Mouse (Mus musculus): Measurements from ENCODE around the gene Fbxo28. TPM values are rescaled to one million over a fixed set of nuclear protein-coding genes. Genes with fewer than 3 reads are reported as not detected.
"Not testable (repeated sequence)": the region's sequence is repeated elsewhere in the genome, so short reads cannot be mapped to it uniquely, and the experiment has no call there.

Gene Fbxo28
- polyA plus RNA-seq, 1 experiment from 2014 or later: 27.3 TPM

- no peak overlapping the region for H3K4me3 ChIP-seq (ENCODE audit: low read length)
- no peak overlapping the region for H3K4me2 ChIP-seq (replicated peaks; ENCODE audit: low read depth, low read length)
- H3K27me3 ChIP-seq (ENCODE audit: control insufficient read depth, insufficient read depth, low read length): no peaks in the 10 kb centered on the region
- H3K9ac ChIP-seq (ENCODE audit: low read depth, low read length): no peak overlapping the region
- no peaks in the 10 kb centered on the region for H3K36me3 ChIP-seq (ENCODE audit: control insufficient read depth, insufficient read depth, low read length)
- no peaks in the 10 kb centered on the region for H3K4me1 ChIP-seq (ENCODE audit: control insufficient read depth, insufficient read depth, low read length)
- no peak overlapping the region for H3K27ac ChIP-seq (ENCODE audit: low read depth, low read length)
- no peak for ATAC-seq (ENCODE audit: low FRiP score, low TSS enrichment)
- H3K9me3 ChIP-seq (ENCODE audit: control insufficient read depth, low read length): no peaks in the 10 kb centered on the region
- WGBS: 91% methylated on average over 5 of the region's 5 CpGs
These were observed 38.5 kb downstream of the Fbxo28 start for GRCm38 (mm10) chr1:182302916-182303315.

- Histone ChIP-seq H3K27ac (ENCODE audit: low read depth, low read length) (no peak overlapping the region), H3K9me3 (ENCODE audit: control insufficient read depth, low read length) (no peaks in the 10 kb centered on the region), H3K36me3 (ENCODE audit: control insufficient read depth, insufficient read depth, low read length) (no peaks in the 10 kb centered on the region), H3K4me1 (ENCODE audit: control insufficient read depth, insufficient read depth, low read length) (no peaks in the 10 kb centered on the region), H3K27me3 (ENCODE audit: control insufficient read depth, insufficient read depth, low read length) (no peaks in the 10 kb centered on the region), H3K9ac (ENCODE audit: low read depth, low read length) (no peak overlapping the region), H3K4me3 (ENCODE audit: low read length) (no peak overlapping the region), H3K4me2 (replicated peaks; ENCODE audit: low read depth, low read length) (no peak overlapping the region)
- WGBS: 77% methylated on average over 6 of the region's 6 CpGs
- ATAC-seq (ENCODE audit: low FRiP score, low TSS enrichment): no peak
These were observed 39.1 kb downstream of the Fbxo28 start for GRCm38 (mm10) chr1:182302176-182302870.

- H3K4me1 ChIP-seq (ENCODE audit: control insufficient read depth, insufficient read depth, low read length): no peaks in the 10 kb centered on the region
- no peak overlapping the region for H3K9ac ChIP-seq (ENCODE audit: low read depth, low read length)
- no peak overlapping the region for H3K27ac ChIP-seq (ENCODE audit: low read depth, low read length)
- H3K4me2 ChIP-seq (replicated peaks; ENCODE audit: low read depth, low read length): no peak overlapping the region
- no peaks in the 10 kb centered on the region for H3K27me3 ChIP-seq (ENCODE audit: control insufficient read depth, insufficient read depth, low read length)
- no peaks in the 10 kb centered on the region for H3K36me3 ChIP-seq (ENCODE audit: control insufficient read depth, insufficient read depth, low read length)
- WGBS: 95% methylated on average over 5 of the region's 5 CpGs
- ATAC-seq (ENCODE audit: low FRiP score, low TSS enrichment): no peak
- H3K4me3 ChIP-seq (ENCODE audit: low read length): no peak overlapping the region
- H3K9me3 ChIP-seq (ENCODE audit: control insufficient read depth, low read length): no peaks in the 10 kb centered on the region; the same call in 1 of the 2 replicates
These were observed 43.6 kb downstream of the Fbxo28 start for GRCm38 (mm10) chr1:182297821-182298220.

GRCm38 (mm10) chr1:182297246-182297645, 44.2 kb downstream of the Fbxo28 start:
- no peaks in the 10 kb centered on the region; the same call in 1 of the 2 replicates for H3K9me3 ChIP-seq (ENCODE audit: control insufficient read depth, low read length)
- no peak overlapping the region for H3K27ac ChIP-seq (ENCODE audit: low read depth, low read length)
- no peaks in the 10 kb centered on the region for H3K4me1 ChIP-seq (ENCODE audit: control insufficient read depth, insufficient read depth, low read length)
- no peaks in the 10 kb centered on the region for H3K27me3 ChIP-seq (ENCODE audit: control insufficient read depth, insufficient read depth, low read length)
- H3K9ac ChIP-seq (ENCODE audit: low read depth, low read length): no peak overlapping the region
- no peak overlapping the region for H3K4me3 ChIP-seq (ENCODE audit: low read length)
- ATAC-seq (ENCODE audit: low FRiP score, low TSS enrichment): no peak
- WGBS: 67% methylated on average over 3 of the region's 3 CpGs
- H3K4me2 ChIP-seq (replicated peaks; ENCODE audit: low read depth, low read length): no peak overlapping the region
- H3K36me3 ChIP-seq (ENCODE audit: control insufficient read depth, insufficient read depth, low read length): no peaks in the 10 kb centered on the region

GRCm38 (mm10) chr1:182296816-182297215, 44.6 kb downstream of the Fbxo28 start:
- 88% methylated on average over 6 of the region's 6 CpGs for WGBS
- ATAC-seq (ENCODE audit: low FRiP score, low TSS enrichment): no peak
- Histone ChIP-seq H3K27ac (ENCODE audit: low read depth, low read length) (no peak overlapping the region), H3K9ac (ENCODE audit: low read depth, low read length) (no peak overlapping the region), H3K36me3 (ENCODE audit: control insufficient read depth, insufficient read depth, low read length) (no peaks in the 10 kb centered on the region), H3K4me2 (replicated peaks; ENCODE audit: low read depth, low read length) (no peak overlapping the region), H3K4me1 (ENCODE audit: control insufficient read depth, insufficient read depth, low read length) (no peaks in the 10 kb centered on the region), H3K4me3 (ENCODE audit: low read length) (no peak overlapping the region), H3K9me3 (ENCODE audit: control insufficient read depth, low read length) (no peaks in the 10 kb centered on the region; the same call in 1 of the 2 replicates), H3K27me3 (ENCODE audit: control insufficient read depth, insufficient read depth, low read length) (no peaks in the 10 kb centered on the region)

GRCm38 (mm10) chr1:182296141-182296540, 45.3 kb downstream of the Fbxo28 start:
- Histone ChIP-seq H3K4me2 (replicated peaks; ENCODE audit: low read depth, low read length) (no peak overlapping the region), H3K27me3 (ENCODE audit: control insufficient read depth, insufficient read depth, low read length) (no peaks in the 10 kb centered on the region), H3K27ac (ENCODE audit: low read depth, low read length) (no peak overlapping the region), H3K36me3 (ENCODE audit: control insufficient read depth, insufficient read depth, low read length) (no peaks in the 10 kb centered on the region), H3K4me1 (ENCODE audit: control insufficient read depth, insufficient read depth, low read length) (no peaks in the 10 kb centered on the region), H3K9ac (ENCODE audit: low read depth, low read length) (no peak overlapping the region), H3K9me3 (ENCODE audit: control insufficient read depth, low read length) (no peaks in the 10 kb centered on the region; the same call in 1 of the 2 replicates), H3K4me3 (ENCODE audit: low read length) (no peak overlapping the region)
- 89% methylated on average over 6 of the region's 6 CpGs for WGBS
- no peak for ATAC-seq (ENCODE audit: low FRiP score, low TSS enrichment)

GRCm38 (mm10) chr1:182292291-182292690, 49.1 kb downstream of the Fbxo28 start:
- H3K4me3 ChIP-seq (ENCODE audit: low read length): no peak overlapping the region
- no peaks in the 10 kb centered on the region; the same call in 1 of the 2 replicates for H3K9me3 ChIP-seq (ENCODE audit: control insufficient read depth, low read length)
- ATAC-seq (ENCODE audit: low FRiP score, low TSS enrichment): no peak
- no peaks in the 10 kb centered on the region for H3K36me3 ChIP-seq (ENCODE audit: control insufficient read depth, insufficient read depth, low read length)
- H3K4me1 ChIP-seq (ENCODE audit: control insufficient read depth, insufficient read depth, low read length): no peaks in the 10 kb centered on the region
- no peak overlapping the region for H3K9ac ChIP-seq (ENCODE audit: low read depth, low read length)
- no peak overlapping the region for H3K4me2 ChIP-seq (replicated peaks; ENCODE audit: low read depth, low read length)
- H3K27ac ChIP-seq (ENCODE audit: low read depth, low read length): no peak overlapping the region
- 43% methylated on average over 4 of the region's 4 CpGs for whole genome bisulfite sequencing
- H3K27me3 ChIP-seq (ENCODE audit: control insufficient read depth, insufficient read depth, low read length): no peaks in the 10 kb centered on the region

GRCm38 (mm10) chr1:182290741-182291140, 50.7 kb downstream of the Fbxo28 start:
- H3K9ac ChIP-seq (ENCODE audit: low read depth, low read length); H3K27ac ChIP-seq (ENCODE audit: low read depth, low read length); ATAC-seq (ENCODE audit: low FRiP score, low TSS enrichment); H3K27me3 ChIP-seq (ENCODE audit: control insufficient read depth, insufficient read depth, low read length); H3K4me2 ChIP-seq (replicated peaks; ENCODE audit: low read depth, low read length); H3K36me3 ChIP-seq (ENCODE audit: control insufficient read depth, insufficient read depth, low read length); H3K4me3 ChIP-seq (ENCODE audit: low read length); H3K4me1 ChIP-seq (ENCODE audit: control insufficient read depth, insufficient read depth, low read length); H3K9me3 ChIP-seq (ENCODE audit: control insufficient read depth, low read length): not testable (repeated sequence)
- WGBS: 87% methylated on average over 3 of the region's 3 CpGs

- no peaks in the 10 kb centered on the region; the same call in 1 of the 2 replicates for H3K9me3 ChIP-seq (ENCODE audit: control insufficient read depth, low read length)
- H3K27ac ChIP-seq (ENCODE audit: low read depth, low read length): no peak overlapping the region
- no peak for ATAC-seq (ENCODE audit: low FRiP score, low TSS enrichment)
- H3K36me3 ChIP-seq (ENCODE audit: control insufficient read depth, insufficient read depth, low read length): no peaks in the 10 kb centered on the region
- H3K4me3 ChIP-seq (ENCODE audit: low read length): no peak overlapping the region
- 65% methylated on average over 2 of the region's 2 CpGs for WGBS
- no peaks in the 10 kb centered on the region for H3K4me1 ChIP-seq (ENCODE audit: control insufficient read depth, insufficient read depth, low read length)
- no peak overlapping the region for H3K9ac ChIP-seq (ENCODE audit: low read depth, low read length)
- no peak overlapping the region for H3K4me2 ChIP-seq (replicated peaks; ENCODE audit: low read depth, low read length)
- H3K27me3 ChIP-seq (ENCODE audit: control insufficient read depth, insufficient read depth, low read length): no peaks in the 10 kb centered on the region
These were observed 51.6 kb downstream of the Fbxo28 start for GRCm38 (mm10) chr1:182289781-182290180.
